Mouse (Mus musculus) heart, adult 2 months (tissue): Measurements from ENCODE around the gene Drosha.

Experiments
- CTCF ChIP-seq: fragments of 200-600 bp; IDR thresholded peaks from 2 replicates; pipeline ENCODE4 v1.8.1; 2022; ENCODE audit warnings: antibody characterized with exemption, mild to moderate bottlenecking, moderate library complexity
- EP300 ChIP-seq: fragments of 200-500 bp; IDR thresholded peaks from 2 replicates; pipeline ENCODE4 v1.6.1; 2011; ENCODE audit warnings: low read depth, low read length, control low read depth; ENCODE audit not compliant: insufficient read depth
- POLR2A ChIP-seq: fragments of 200-500 bp; IDR thresholded peaks from 2 replicates; pipeline ENCODE4 v1.6.1; 2011; ENCODE audit warnings: mild to moderate bottlenecking, low read depth, low read length, control low read depth; ENCODE audit not compliant: insufficient read depth

DNA sequence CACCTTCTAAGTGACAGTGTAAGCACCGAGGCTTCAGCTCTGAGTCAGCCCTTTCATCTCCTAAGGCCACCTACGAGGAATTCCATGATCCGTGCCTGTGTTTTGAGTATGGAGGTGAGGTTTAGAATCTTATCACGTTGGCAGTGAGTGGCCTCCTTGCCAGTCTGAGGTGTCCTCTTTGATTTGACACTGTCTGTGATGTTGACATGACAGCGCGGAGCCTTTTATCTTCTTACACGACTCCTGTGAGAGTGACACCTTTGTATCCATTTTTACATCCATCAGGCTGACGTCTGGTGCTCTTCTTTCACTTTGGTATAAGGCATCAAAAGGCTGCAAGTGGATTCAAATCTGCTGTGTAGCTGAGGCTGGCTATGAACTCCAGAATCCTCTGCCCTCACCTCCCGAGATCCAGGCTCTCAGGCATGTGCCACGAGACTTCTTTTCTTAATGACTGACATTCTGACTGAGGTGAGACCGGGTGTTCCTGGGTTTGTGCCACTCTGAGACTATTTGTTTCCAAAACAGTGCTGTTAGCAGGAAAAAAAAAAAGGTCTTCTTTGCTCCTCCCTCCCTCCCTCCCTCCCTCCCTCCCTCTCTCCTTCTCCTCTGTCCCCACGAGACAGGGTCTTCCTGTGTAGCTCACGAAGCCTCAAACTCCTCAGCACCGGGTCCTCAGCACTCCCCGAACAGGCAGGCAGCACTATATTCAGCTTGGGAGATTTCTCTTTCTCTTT lies 24.0 kb upstream of the Drosha start:
- TF ChIP-seq CTCF (no peak), EP300 (no peak), POLR2A (no peak)
